Comparison of ENCODE assay signal across 9 mouse cellular contexts in genomic region chr11:99022384-99022933, GRCm38 (mm10). TPM values are rescaled to one million over a fixed set of nuclear protein-coding genes. Genes with fewer than 3 reads are reported as not detected.
DNase-seq lines count a peak whose midpoint lies in the region; ATAC-seq and TF ChIP-seq lines count a peak whose summit lies in the region.
"Had no signal": no experiment of that assay in that cellular context is flagged by ENCODE, and none has a peak within 500 bp of the region (broad histone marks: within the 10 kb centered on the region; RNA-seq: fewer than 3 reads in every experiment).

No protein-coding gene starts in this region.

- 0 out of 2 replicates have a peak, but pooled peaks cover 10% of the 10 kb centered on the region for H3K36me3 ChIP-seq in kidney, postnatal 0 days (ENCODE audit: insufficient read depth, low read length)
- H3K36me3 ChIP-seq in embryonic facial prominence, embryonic 12.5 days, result peaks cover 43% of the 10 kb centered on the region
- peaks cover 50% of the 10 kb centered on the region for H3K36me3 ChIP-seq in intestine, embryonic 14.5 days (ENCODE audit: control insufficient read depth, insufficient read depth, low read length)
- H3K36me3 ChIP-seq in myocyte (ENCODE audit: control insufficient read depth, insufficient read depth), result peaks cover 11% of the 10 kb centered on the region

- peak overlapping the region; percentile 67 for H3K4me2 ChIP-seq in kidney, postnatal 0 days (ENCODE audit: low read length)
- H3K4me2 ChIP-seq in embryonic facial prominence, embryonic 12.5 days (replicated peaks), result peak overlapping the region; percentile 65
- H3K4me2 ChIP-seq in intestine, embryonic 14.5 days (ENCODE audit: low read length), result peak overlapping the region; percentile 72
- peak overlapping the region; percentile 81 for H3K4me2 ChIP-seq in myocyte (ENCODE audit: low read depth)

- no peak overlapping the region for H3ac ChIP-seq in myocyte (ENCODE audit: control insufficient read depth, insufficient read length)

- TF ChIP-seq POLR2A in myocyte (IDR thresholded peaks at IDR 0.05; ENCODE audit: insufficient read length, low read depth), result no peak

- TF ChIP-seq CTCF in kidney, postnatal 0 days (IDR thresholded peaks at IDR 0.05; ENCODE audit: low read depth), result no peak

- H3K9ac ChIP-seq in kidney, postnatal 0 days (ENCODE audit: low read depth, low read length), result no peak overlapping the region
- peak overlapping the region; percentile 86; the same call in 1 of the 2 replicates for H3K9ac ChIP-seq in embryonic facial prominence, embryonic 12.5 days
- peak overlapping the region; percentile 83 for H3K9ac ChIP-seq in intestine, embryonic 14.5 days (ENCODE audit: low read length)

- H3K27me3 ChIP-seq in kidney, postnatal 0 days (ENCODE audit: insufficient read depth, low read length), result no peaks in the 10 kb centered on the region
- no peaks in the 10 kb centered on the region for H3K27me3 ChIP-seq in embryonic facial prominence, embryonic 12.5 days
- H3K27me3 ChIP-seq in intestine, embryonic 14.5 days (replicated peaks; ENCODE audit: control insufficient read depth, insufficient read depth, low read length), result no peaks in the 10 kb centered on the region
- H3K27me3 ChIP-seq in myocyte (ENCODE audit: control insufficient read depth, insufficient read depth, insufficient read length), result no peaks in the 10 kb centered on the region

- H3K9me3 ChIP-seq in kidney, postnatal 0 days (replicated peaks; ENCODE audit: low read length), result no peaks in the 10 kb centered on the region
- no peaks in the 10 kb centered on the region for H3K9me3 ChIP-seq in embryonic facial prominence, embryonic 12.5 days
- H3K9me3 ChIP-seq in intestine, embryonic 14.5 days (ENCODE audit: control insufficient read depth, low read length), result no peaks in the 10 kb centered on the region

- no peak for ATAC-seq in kidney, postnatal 0 days (replicated peaks; ENCODE audit: low FRiP score, low read depth)
- no peak for ATAC-seq in embryonic facial prominence, embryonic 12.5 days (ENCODE audit: insufficient number of reproducible peaks, insufficient read depth, low FRiP score, low TSS enrichment)
- ATAC-seq in intestine, embryonic 14.5 days (replicated peaks; ENCODE audit: low FRiP score, low TSS enrichment, low read depth), result no peak

- 68% methylated on average over 5 of the region's 5 CpGs for WGBS in kidney, postnatal 0 days
- WGBS in embryonic facial prominence, embryonic 12.5 days, result 72% methylated on average over 5 of the region's 5 CpGs
- WGBS in intestine, embryonic 14.5 days, result 76% methylated on average over 5 of the region's 5 CpGs

- peaks cover 60% of the 10 kb centered on the region for H3K79me2 ChIP-seq in myocyte (ENCODE audit: control insufficient read depth, insufficient read depth)

- 0 out of 2 replicates have a peak, but pooled peaks cover 6% of the 10 kb centered on the region for H3K4me1 ChIP-seq in kidney, postnatal 0 days (replicated peaks; ENCODE audit: insufficient read depth, low read length)
- H3K4me1 ChIP-seq in embryonic facial prominence, embryonic 12.5 days, result peaks cover 14% of the 10 kb centered on the region; the same call in 1 of the 2 replicates
- H3K4me1 ChIP-seq in intestine, embryonic 14.5 days (replicated peaks; ENCODE audit: control insufficient read depth, insufficient read depth, low read length), result peaks cover 13% of the 10 kb centered on the region

- no peak for DNase-seq in kidney, postnatal 0 days (ENCODE audit: low spot score)
- DNase-seq in kidney, adult 9 months, result no peak
- no peak for DNase-seq in intestine, embryonic 14.5 days (ENCODE audit: low spot score)
- no peak for DNase-seq in testis, postnatal 10 days (ENCODE audit: low spot score)
- DNase-seq in spleen, postnatal 10 days (ENCODE audit: low spot score in 2 of 2), result no peak
- no peak for DNase-seq in adrenal gland, postnatal 14 days

- no peak overlapping the region for H3K27ac ChIP-seq in kidney, postnatal 0 days
- H3K27ac ChIP-seq in embryonic facial prominence, embryonic 12.5 days, result no peak overlapping the region
- no peak overlapping the region for H3K27ac ChIP-seq in intestine, embryonic 14.5 days (ENCODE audit: low read depth)

- H3K4me3 ChIP-seq in kidney, postnatal 0 days (replicated peaks; ENCODE audit: low read depth, low read length), result peak overlapping the region; percentile 75
- peak overlapping the region; percentile 81 for H3K4me3 ChIP-seq in embryonic facial prominence, embryonic 12.5 days
- H3K4me3 ChIP-seq in intestine, embryonic 14.5 days (ENCODE audit: low read depth, low read length), result peak overlapping the region; percentile 70
- peak overlapping the region; percentile 68 for H3K4me3 ChIP-seq in myocyte

TF ChIP-seq in myocyte, 11 proteins besides CTCF, POLR2A, EP300 and RAD21:
- TF ChIP-seq USF1 (IDR thresholded peaks at IDR 0.05; ENCODE audit: low read depth) (no peak), MYOD1 (IDR thresholded peaks at IDR 0.05; ENCODE audit: control insufficient read depth in 1 of 3, insufficient read length in 2 of 3, low read depth in 2 of 3) (no peak), TCF3 (IDR thresholded peaks at IDR 0.05; ENCODE audit: insufficient read length, low read depth) (no peak), E2F4 (IDR thresholded peaks at IDR 0.05; ENCODE audit: insufficient read depth) (no peak), MYOG (IDR thresholded peaks at IDR 0.05; ENCODE audit: control insufficient read depth in 1 of 3, insufficient read depth in 1 of 3, insufficient read length in 2 of 3, low read depth in 2 of 3) (no peak), POLR2AphosphoS2 (IDR thresholded peaks at IDR 0.05; ENCODE audit: insufficient read length, low read depth) (no peak), REST (IDR thresholded peaks at IDR 0.05; ENCODE audit: insufficient read depth, insufficient read length) (no peak), CEBPB (IDR thresholded peaks at IDR 0.05; ENCODE audit: insufficient read depth, poor library complexity, severe bottlenecking) (no peak), TCF12 (IDR thresholded peaks at IDR 0.05; ENCODE audit: insufficient read depth, poor library complexity, severe bottlenecking) (no peak), SRF (IDR thresholded peaks at IDR 0.05; ENCODE audit: control insufficient read depth, insufficient read length, low read depth) (no peak), MAX (IDR thresholded peaks at IDR 0.05; ENCODE audit: low read depth) (no peak)

RNA-seq across cellular contexts. Expression of gene Top2a, which starts 1.5 kb away (rescaled TPM):
- 70.5 and 85.9 TPM in 2 replicates for polyA plus RNA-seq in kidney, postnatal 0 days (2015; fragmentation: Nextera tagmentation; extraction: Ambion mirVana)
- polyA plus RNA-seq in embryonic facial prominence, embryonic 12.5 days (2016; fragmentation: Nextera tagmentation; extraction: Ambion mirVana), result 288 and 289 TPM in 2 replicates
- 248 and 272 TPM in 2 replicates for polyA plus RNA-seq in intestine, embryonic 14.5 days (2014; fragmentation: Nextera tagmentation; extraction: Ambion mirVana)
- polyA plus RNA-seq in myocyte (2012; fragmentation: generic; extraction: Trizol), result 39.9 TPM
- total RNA-seq in adrenal gland, postnatal 14 days (2021), result 52.0 and 70.5 TPM in 2 replicates

RNA-seq across cellular contexts. Expression of gene Igfbp4, which starts 18.6 kb away (rescaled TPM):
- 584 and 616 TPM in 2 replicates for polyA plus RNA-seq in kidney, postnatal 0 days (2015; fragmentation: Nextera tagmentation; extraction: Ambion mirVana)
- polyA plus RNA-seq in embryonic facial prominence, embryonic 12.5 days (2016; fragmentation: Nextera tagmentation; extraction: Ambion mirVana), result 942 and 961 TPM in 2 replicates
- polyA plus RNA-seq in intestine, embryonic 14.5 days (2014; fragmentation: Nextera tagmentation; extraction: Ambion mirVana), result 467 and 480 TPM in 2 replicates
- polyA plus RNA-seq in myocyte (2012; fragmentation: generic; extraction: Trizol), result 58.6 TPM
- total RNA-seq in adrenal gland, postnatal 14 days (2021), result 112 and 219 TPM in 2 replicates

RNA-seq across cellular contexts. Expression of gene Gjd3, which starts 39.6 kb away (rescaled TPM):
- 1.1 and 1.6 TPM in 2 replicates for polyA plus RNA-seq in kidney, postnatal 0 days (2015; fragmentation: Nextera tagmentation; extraction: Ambion mirVana)
- 0.73 and 1.4 TPM in 2 replicates for polyA plus RNA-seq in embryonic facial prominence, embryonic 12.5 days (2016; fragmentation: Nextera tagmentation; extraction: Ambion mirVana)
- 0.22 TPM in 1 of 2 replicates, not detected in the other for polyA plus RNA-seq in intestine, embryonic 14.5 days (2014; fragmentation: Nextera tagmentation; extraction: Ambion mirVana)
- polyA plus RNA-seq in myocyte (2012; fragmentation: generic; extraction: Trizol), result 0.05 TPM
- not detected in 2 replicates for total RNA-seq in adrenal gland, postnatal 14 days (2021)
- total RNA-seq: liver, adult 2 months had no signal
- polyA plus RNA-seq: liver, adult 2 months had no signal
